Mouse (Mus musculus): ENCODE measurements around the gene Trip6. TPM values are rescaled to one million over a fixed set of nuclear protein-coding genes. Genes with fewer than 3 reads are reported as not detected.

The Trip6 gene
- total and polyA plus RNA-seq, 3 experiments = 0.58 to 2.1 TPM; not detected in 1

DNA sequence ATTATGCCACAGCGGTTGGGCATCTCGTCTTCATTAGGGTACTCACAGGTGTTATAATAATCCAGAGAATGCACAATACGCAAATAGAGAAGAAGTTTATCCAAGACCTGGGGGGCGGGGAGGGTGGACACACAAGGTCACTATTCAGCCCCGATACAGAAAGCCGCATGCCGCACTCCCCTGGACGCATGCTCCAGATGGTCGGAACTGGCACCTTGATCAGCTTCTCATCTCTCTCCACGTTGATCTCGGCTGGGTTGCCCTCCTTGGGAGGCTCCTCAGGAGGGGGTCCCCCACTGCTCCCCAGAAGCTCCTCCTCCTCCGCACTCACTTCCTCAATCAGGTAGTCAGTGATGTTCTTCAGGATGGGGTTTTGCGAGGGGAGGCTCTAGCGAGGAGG, 17.1 kb downstream of the Trip6 start:
- no peak overlapping the region for H3K4me3 ChIP-seq (ENCODE audit: control insufficient read depth in 1 of 2, insufficient read depth in 1 of 2, low read depth in 2 of 2, low read length in 2 of 2)
- H3K9me3 ChIP-seq (replicated peaks; ENCODE audit: insufficient read depth, low read length) = no peaks in the 10 kb centered on the region
- H3K27ac ChIP-seq (ENCODE audit: control insufficient read depth, low read depth, low read length) = no peak overlapping the region
- H3K27me3 ChIP-seq (ENCODE audit: control insufficient read depth in 1 of 2, insufficient read depth in 2 of 2, low read length in 2 of 2) = no peaks in the 10 kb centered on the region
- TF ChIP-seq ZKSCAN1 (IDR thresholded peaks at IDR 0.05; ENCODE audit: low read depth, low read length) (no peak), CHD1 (IDR thresholded peaks at IDR 0.05; ENCODE audit: low read depth, low read length) (no peak), HCFC1 (IDR thresholded peaks at IDR 0.05; ENCODE audit: low read depth, low read length) (no peak), GABPA (IDR thresholded peaks at IDR 0.05; ENCODE audit: low read depth, low read length) (no peak), KAT2A (conservative IDR thresholded peaks at IDR 0.05; ENCODE audit: low read depth, low read length) (no peak), EP300 (IDR thresholded peaks at IDR 0.05; ENCODE audit: low read depth in 1 of 2, low read length in 2 of 2) (no peak), UBTF (IDR thresholded peaks at IDR 0.05; ENCODE audit: borderline replicate concordance, insufficient read depth, low read depth, low read length) (no peak), ZMIZ1 (IDR thresholded peaks at IDR 0.05; ENCODE audit: low read depth, low read length) (no peak)
- DNase-seq (ENCODE audit: low read depth, low spot score) = no peak
- H3K9ac ChIP-seq (ENCODE audit: control insufficient read depth, low read depth, low read length, poor library complexity, severe bottlenecking) = no peak overlapping the region
- peaks cover 28 to 34% of the 10 kb centered on the region in 2 experiments for H3K36me3 ChIP-seq (ENCODE audit: control insufficient read depth in 1 of 2, insufficient read depth in 2 of 2, low read length in 2 of 2)
- H3K4me1 ChIP-seq (ENCODE audit: control insufficient read depth in 1 of 2, insufficient read depth in 2 of 2, low read length in 2 of 2) = peaks cover 8 to 24% of the 10 kb centered on the region in 2 experiments
- H3K79me2 ChIP-seq (ENCODE audit: control insufficient read depth, insufficient read depth, low read length, poor library complexity) = peaks cover 8% of the 10 kb centered on the region

DNA sequence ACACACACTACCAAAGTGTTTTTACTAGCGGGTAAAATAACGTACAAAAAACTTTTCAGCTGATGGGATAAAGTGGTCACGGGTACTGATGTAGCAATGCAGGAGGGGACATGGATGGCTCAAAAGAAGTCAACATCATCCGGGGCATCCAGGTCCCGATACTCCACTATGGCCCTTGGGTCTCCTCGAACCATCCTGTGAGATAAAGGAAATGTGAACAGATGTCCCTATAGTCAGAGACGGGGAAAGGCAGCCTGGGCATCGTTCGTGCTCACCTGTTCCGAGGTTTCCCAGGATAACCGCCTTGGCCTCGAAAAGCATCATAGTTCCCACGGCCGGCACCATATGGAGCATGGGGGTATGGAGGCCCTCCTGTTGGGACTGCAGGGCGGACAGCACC, 18.5 kb downstream of the Trip6 start:
- H3K79me2 ChIP-seq (ENCODE audit: control insufficient read depth, insufficient read depth, low read length, poor library complexity) = peaks cover 6% of the 10 kb centered on the region
- no peak for TF ChIP-seq TCF12 (IDR thresholded peaks at IDR 0.05; ENCODE audit: low read depth, low read length)
- TF ChIP-seq BHLHE40 (IDR thresholded peaks at IDR 0.05; ENCODE audit: borderline replicate concordance, low read depth, low read length) = no peak
- no peak for TF ChIP-seq ELF1 (IDR thresholded peaks at IDR 0.05; ENCODE audit: low read depth, low read length)
- no peak for TF ChIP-seq RAD21 (IDR thresholded peaks at IDR 0.05; ENCODE audit: low read depth, low read length)
- no peak for TF ChIP-seq SMC3 (IDR thresholded peaks at IDR 0.05; ENCODE audit: low read depth, low read length)
- TF ChIP-seq GABPA (IDR thresholded peaks at IDR 0.05; ENCODE audit: low read depth, low read length) = no peak
- no peak for TF ChIP-seq USF2 (IDR thresholded peaks at IDR 0.05; ENCODE audit: borderline replicate concordance in 1 of 2, insufficient read depth in 1 of 2, low read depth in 1 of 2, low read length in 2 of 2)
- TF ChIP-seq CHD1 (IDR thresholded peaks at IDR 0.05; ENCODE audit: low read depth, low read length) = no peak
- TF ChIP-seq POLR2A (IDR thresholded peaks at IDR 0.05; ENCODE audit: control insufficient read depth in 1 of 2, insufficient read depth in 1 of 2, low read depth in 1 of 2, low read length in 2 of 2, poor library complexity in 1 of 2) = no peak
- TF ChIP-seq GATA1 (IDR thresholded peaks at IDR 0.05; ENCODE audit: low read depth, low read length) = no peak
- no peak for TF ChIP-seq USF1 (IDR thresholded peaks at IDR 0.05; ENCODE audit: low read depth, low read length)
- no peak for TF ChIP-seq ETS1 (IDR thresholded peaks at IDR 0.05; ENCODE audit: low read depth, low read length)
- TF ChIP-seq ZKSCAN1 (IDR thresholded peaks at IDR 0.05; ENCODE audit: low read depth, low read length) = no peak
- no peak for TF ChIP-seq MYB (IDR thresholded peaks at IDR 0.05; ENCODE audit: low read depth, low read length)
- no peak for TF ChIP-seq UBTF (IDR thresholded peaks at IDR 0.05; ENCODE audit: borderline replicate concordance, insufficient read depth, low read depth, low read length)
- no peak for TF ChIP-seq MAZ (IDR thresholded peaks at IDR 0.05; ENCODE audit: low read depth, low read length)
- TF ChIP-seq NRF1 (IDR thresholded peaks at IDR 0.05; ENCODE audit: insufficient read depth, low read depth, low read length, poor library complexity, severe bottlenecking) = no peak
- H3K4me3 ChIP-seq (ENCODE audit: control insufficient read depth in 1 of 2, insufficient read depth in 1 of 2, low read depth in 2 of 2, low read length in 2 of 2) = no peak overlapping the region
- peaks cover 8 to 31% of the 10 kb centered on the region in 2 experiments for H3K4me1 ChIP-seq (ENCODE audit: control insufficient read depth in 1 of 2, insufficient read depth in 2 of 2, low read length in 2 of 2)
- H3K36me3 ChIP-seq (ENCODE audit: control insufficient read depth in 1 of 2, insufficient read depth in 2 of 2, low read length in 2 of 2) = peaks cover 24 to 33% of the 10 kb centered on the region in 2 experiments
- H3K9ac ChIP-seq (ENCODE audit: control insufficient read depth, low read depth, low read length, poor library complexity, severe bottlenecking) = no peak overlapping the region
- H3K27me3 ChIP-seq (ENCODE audit: control insufficient read depth in 1 of 2, insufficient read depth in 2 of 2, low read length in 2 of 2) = no peaks in the 10 kb centered on the region
- no peak overlapping the region for H3K27ac ChIP-seq (ENCODE audit: control insufficient read depth, low read depth, low read length)
- H3K9me3 ChIP-seq (replicated peaks; ENCODE audit: insufficient read depth, low read length) = no peaks in the 10 kb centered on the region
- no peak for DNase-seq (ENCODE audit: low read depth, low spot score)

Measured in MEL (cell line).